Mouse (Mus musculus) adrenal gland, postnatal 14 days (tissue): ENCODE data around the gene Mmp9. TPM values are rescaled to one million over a fixed set of nuclear protein-coding genes. Genes with fewer than 3 reads are reported as not detected.
A peak's percentile ranks its signal among the peaks of the same experiment; 100 is the strongest.

Experiments used
- DNase-seq: peaks from one replicate; pipeline ENCODE4 v3.0.0; 2021; ENCODE audit warnings: mixed read lengths
- total RNA-seq: library from RNA; stranded (reverse); gene quantifications from 2 replicates; pipeline ENCODE4 v1.2.3, GENCODE M21; 2021

Mmp9 gene
- total RNA-seq, 1 experiment from 2014 or later, result 1.7 TPM

DNA sequence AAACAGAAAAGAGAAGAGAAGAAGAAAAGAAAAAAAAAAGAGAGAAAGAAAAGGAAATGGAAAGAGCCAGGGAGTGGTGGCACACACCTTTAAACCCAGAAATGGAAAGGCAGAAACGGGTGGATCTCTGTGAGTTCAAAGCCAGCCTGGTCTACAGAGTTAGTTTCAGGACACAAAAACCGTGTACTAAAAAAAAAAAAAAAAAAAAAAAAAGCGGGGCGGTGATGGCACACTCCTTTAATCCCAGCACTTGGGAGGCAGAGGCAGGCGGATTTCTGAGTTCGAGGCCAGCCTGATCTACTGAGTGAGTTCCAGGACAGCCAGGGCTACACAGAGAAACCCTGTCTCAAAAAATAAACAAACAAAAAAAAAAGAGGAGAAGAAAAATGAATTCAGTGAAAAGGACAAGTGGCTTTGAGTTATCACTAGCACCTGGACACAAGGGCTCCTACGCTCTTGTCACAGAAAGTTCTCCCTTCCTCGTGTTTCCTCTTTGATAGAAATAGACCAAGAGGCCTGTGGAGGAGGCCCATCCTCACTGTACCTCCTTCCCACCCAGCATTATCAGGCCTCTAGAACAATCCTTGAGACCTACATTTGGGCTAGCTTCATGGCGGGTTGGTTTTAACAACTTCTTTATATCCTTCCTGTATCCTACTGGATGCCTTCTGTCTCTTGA is 27.7 kb upstream of the Mmp9 start:
- no peak for DNase-seq

DNA sequence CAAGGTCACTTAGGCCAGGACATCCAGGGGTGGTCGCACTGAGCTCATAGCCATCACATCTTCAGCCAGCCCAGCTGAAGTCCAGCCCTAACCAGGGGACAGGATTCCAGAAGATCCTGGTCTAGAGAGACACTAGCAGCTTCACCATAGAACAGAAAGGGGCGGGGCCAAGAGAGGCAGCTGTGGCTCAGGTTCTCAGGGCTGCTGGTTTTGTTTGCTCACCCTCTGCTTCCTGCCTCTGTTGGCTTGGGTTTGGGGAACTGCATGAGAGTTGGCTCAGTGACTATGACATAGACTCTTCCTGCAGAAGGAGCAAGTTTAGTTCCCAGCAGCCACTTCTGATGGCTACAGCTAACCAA is 27.2 kb upstream of the Mmp9 start:
- DNase-seq, result peak; percentile 55

DNA sequence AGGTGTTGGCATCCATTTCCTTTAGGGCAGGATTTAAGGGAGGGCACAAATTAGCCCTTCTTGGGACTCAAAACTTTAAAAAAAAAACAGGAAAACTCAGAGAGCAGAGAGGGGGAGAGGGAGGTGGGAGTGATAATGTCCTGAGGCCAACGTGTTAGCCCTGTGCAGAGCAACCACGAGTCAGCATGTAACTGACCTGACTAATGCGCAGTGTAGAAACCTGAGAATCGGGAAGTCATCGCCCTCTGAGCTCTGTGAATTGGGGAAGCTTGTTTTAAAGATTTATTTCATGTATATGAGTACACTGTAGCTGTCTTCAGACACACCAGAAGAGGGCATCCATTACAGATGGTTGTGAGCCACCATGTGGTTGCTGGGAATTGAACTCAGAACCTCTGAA is 23.8 kb upstream of the Mmp9 start:
- DNase-seq, result no peak

DNA sequence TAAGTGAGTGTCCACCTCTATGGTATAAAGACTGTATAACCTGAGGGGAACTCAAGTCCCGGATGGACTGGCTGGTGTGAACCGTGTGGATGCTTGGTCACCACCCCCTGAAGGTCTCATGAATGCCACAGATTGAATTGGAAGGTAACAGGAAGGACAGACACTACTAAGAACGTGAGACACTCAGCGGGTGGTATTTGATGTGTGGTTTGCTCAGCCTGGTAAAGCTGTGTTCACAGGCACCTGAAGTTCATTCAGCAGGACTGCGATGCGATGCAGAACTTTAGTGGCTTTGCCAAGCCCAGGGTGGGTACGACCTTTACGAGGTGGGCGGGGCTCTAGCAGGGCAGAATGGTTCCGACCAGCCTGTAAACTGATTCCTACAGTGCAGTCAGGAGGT is 23.2 kb upstream of the Mmp9 start:
- no peak for DNase-seq

DNA sequence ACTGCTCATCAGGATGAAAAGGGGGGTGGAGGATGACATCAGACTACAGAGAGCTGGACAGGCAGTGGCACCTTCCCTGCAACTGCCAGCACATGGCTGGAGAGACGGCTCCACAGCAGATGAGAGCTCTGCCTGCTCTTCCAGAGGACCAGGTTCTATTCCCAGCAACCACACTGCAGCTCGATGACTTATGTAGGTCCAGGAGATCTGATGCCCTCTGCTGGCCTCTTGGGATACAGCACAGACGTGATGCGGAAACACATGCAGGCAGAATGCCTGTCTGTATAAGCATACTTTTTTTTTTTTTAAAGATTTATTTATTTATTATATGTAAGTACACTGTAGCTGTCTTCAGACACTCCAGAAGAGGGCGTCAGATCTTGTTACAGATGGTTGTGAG is 22.3 kb upstream of the Mmp9 start:
- DNase-seq, result peak; percentile 53

DNA sequence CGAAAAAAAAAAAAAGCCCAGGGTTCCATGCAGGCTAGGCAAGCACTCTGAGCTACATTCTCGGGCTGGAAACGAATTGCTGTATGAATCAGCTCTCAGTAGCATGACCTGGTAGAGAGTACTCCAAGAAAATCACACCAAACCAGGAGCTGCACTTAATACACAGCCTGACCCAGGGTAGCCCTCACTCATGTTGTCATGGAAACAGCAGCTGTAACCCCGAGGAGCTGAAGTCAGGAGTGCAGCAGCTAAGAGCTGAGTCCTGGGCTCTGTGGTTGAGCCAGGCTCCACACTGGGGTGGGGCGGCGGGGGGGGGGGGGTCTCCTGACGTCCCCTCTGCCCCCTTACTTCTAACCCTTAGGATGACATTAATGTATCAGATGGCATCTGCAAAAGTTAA is 18.6 kb upstream of the Mmp9 start:
- DNase-seq, result peak; percentile 38

DNA sequence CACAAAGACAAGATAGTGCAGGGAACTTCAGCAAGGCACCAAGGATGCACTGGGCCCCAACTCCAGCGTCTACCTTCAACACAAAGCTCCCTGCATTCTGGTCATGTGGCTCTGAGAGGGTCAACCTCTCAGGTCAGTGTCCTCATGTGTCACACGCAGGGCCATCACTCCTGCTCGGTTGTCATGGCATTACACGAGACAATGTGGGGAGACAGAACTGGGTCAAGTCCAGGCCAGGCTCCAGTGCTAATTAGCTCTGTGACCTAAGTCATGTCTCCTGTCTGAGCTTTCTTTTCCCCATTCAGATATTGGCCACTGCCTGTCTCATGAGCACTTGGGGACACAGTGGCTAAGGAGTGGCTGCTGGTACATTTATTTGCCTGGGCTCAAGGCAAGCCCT is 17.3 kb upstream of the Mmp9 start:
- peak; percentile 68 for DNase-seq

DNA sequence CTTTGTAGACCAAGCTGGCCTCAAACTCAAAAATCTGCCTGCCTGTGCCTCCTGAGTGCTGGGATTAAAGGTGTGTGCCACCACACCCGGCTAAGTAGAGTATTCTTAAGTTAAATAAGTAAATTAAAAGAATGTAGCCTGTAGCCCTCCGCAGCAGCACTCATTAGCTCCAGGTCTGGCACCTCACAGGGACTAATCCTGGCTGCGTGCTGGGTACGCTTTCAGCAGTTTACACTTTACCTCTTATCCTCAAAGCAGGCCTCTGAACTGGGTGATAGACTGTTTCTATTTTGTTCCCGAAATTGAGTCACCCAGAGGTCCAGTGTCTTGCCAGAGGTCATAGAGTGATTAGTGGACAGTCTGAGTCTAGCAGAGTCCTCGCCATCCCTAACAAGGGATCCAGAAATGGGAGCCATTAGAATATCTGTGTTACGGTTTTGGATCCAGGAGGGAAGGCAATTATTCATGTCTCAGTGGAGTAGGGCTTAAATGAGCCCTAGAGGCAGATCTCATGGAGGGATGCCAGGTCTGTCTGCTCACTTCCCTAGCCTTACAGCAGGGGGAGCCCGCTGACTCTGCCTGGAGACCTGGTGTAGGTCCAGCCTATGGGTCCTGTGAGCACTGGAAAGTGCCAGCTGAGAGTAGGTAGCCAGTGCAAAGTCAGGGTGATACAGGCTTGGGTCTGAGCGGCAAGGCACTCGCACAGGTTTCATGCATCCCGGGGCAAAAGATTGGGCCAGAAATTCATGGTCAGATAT is 16.3 kb upstream of the Mmp9 start:
- DNase-seq, result peak; percentile 94

DNA sequence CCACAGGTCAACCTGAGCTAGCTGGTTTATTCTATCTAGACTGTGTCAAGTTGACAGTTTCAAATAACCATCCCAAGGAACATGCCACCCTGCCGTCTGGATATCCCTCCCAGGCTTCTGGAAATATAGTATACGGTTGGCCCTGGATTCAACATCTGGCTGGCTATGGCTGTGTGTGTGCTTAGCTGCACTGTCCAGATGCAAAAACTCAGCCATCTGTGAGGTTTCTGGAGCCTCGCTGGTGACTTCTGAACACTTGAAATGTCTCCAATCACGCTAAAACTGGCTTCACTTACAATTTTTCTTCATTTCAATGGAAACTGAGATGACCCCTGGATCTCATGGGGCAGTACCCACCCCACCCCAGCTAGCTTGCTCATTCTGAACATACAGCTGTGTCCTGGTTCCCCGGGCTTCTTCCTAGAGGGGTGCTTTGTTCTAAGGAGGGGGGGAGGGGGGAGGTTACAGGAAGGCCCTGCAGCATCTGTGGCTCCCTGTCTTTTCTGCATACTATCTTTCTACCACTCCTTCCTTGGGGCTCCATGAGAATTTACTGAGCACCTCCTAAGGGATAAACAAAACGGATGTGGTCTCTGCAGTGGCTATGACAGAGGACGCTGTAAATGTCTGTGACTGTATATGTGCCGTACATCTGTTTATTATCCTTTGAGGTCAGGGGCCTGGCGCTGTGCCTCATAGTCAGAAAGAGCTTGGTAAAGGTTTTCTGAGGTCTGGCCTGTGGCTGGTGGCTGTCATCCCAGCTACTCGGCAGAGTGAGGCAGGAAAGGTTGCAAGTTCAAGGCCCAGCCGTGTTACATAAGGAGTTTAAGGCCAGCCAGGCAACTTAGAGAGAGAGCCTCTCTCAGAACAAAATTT is 9.6 kb upstream of the Mmp9 start:
- peak; percentile 50 for DNase-seq

DNA sequence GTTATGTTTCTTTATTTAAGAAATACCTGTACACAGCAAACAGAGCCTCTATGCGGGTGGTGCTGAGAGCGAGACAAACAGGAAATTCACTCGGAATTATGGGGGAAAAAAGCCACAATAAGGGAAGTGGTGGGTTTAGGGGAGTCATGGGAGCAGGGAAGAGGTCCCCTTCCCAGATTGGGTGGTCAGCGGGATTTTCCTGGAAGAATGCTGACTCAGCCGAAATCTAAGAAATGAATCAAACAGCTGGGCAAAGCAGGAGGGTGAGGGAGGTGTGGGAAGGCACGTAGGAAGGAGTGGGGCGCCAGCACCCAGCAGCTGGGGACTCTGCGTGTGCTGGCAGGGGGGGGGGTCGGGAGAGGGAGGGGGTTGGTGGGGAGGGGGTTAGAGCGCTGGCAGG is 7.0 kb upstream of the Mmp9 start:
- DNase-seq, result no peak

DNA sequence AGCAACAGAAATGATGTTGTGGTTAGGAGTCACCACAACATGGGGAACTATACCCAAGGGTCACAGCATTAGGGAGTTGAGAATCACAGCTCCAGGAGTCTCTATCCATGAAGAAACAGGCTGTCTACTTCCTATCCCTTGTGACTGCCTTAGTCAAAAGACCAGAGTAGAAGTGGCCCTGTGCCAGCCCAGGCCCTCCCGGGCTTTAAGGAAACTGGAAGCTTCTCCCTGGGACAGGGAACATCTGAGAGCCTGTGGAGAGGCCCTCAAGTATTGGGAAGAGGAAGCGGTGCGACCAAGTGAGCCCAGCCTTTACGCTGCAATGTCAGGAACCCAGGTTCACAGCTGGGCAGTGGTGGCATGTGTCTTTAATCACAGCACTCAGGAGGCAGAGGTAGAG is 4.6 kb upstream of the Mmp9 start:
- no peak for DNase-seq

DNA sequence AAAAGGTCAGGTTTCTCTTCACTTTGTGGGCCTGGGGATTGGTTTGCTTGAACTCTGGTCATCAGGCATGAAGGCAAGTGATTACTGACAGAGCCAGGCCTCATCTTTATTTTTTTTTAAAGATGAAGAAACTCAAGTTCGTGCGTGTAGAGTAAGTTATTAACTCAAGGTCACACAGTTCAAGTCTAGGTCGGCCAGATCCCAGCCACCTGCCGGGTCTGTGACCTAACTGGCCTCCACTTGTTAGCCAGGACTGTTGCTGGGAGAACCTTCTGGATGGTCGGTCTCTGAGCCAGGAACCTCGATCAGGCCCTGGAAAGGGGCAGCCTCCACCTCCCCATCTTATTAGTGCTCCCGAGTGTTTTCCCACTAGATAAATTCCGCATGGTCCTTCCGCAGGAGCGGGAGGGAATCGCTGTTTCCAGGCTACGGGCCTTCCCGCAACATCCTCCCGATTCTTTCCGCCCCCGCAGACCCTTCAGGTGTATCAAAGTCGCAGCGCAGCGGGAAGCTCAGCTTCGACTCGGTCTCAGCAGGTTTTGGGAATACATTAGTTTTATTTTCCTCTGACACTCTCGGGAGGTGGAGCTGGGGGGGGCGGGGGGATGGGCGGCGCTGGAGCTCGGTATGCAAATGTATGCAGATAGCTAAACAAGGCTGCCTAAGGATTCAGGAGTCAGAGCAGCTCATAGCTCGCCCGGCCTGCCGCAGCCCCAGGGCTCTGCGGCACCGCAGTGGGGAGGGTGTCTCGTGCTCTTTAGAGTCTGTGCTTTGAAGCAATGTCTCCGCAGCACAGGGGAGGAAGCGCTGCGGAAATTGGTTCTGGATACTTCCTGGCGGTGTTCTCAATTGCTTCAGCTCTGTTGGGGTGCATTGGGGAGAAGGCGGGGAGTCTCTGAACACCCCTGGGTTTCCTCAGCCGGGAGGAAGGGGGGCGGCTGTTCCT is 2.2 kb upstream of the Mmp9 start:
- peak; percentile 49 for DNase-seq

DNA sequence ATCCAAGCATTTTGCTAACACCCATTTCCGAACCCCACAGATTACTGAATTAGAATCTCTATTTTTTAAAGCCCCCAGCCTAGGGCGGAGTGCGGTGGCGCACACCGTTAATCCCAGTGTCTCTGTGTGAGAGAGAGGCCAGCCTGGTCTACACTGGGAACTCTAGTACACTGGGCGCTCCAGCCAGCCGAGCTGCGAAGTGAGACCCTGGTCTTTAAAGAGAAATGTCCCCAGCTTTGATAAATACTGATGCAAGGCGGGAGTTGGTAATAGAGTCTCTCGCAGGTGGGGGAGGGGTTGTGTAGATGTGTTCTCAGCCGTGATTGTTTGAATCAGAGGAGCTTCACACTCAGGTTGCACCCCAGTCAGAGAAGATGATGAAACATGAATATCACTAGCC is 1.5 kb upstream of the Mmp9 start:
- no peak for DNase-seq

DNA sequence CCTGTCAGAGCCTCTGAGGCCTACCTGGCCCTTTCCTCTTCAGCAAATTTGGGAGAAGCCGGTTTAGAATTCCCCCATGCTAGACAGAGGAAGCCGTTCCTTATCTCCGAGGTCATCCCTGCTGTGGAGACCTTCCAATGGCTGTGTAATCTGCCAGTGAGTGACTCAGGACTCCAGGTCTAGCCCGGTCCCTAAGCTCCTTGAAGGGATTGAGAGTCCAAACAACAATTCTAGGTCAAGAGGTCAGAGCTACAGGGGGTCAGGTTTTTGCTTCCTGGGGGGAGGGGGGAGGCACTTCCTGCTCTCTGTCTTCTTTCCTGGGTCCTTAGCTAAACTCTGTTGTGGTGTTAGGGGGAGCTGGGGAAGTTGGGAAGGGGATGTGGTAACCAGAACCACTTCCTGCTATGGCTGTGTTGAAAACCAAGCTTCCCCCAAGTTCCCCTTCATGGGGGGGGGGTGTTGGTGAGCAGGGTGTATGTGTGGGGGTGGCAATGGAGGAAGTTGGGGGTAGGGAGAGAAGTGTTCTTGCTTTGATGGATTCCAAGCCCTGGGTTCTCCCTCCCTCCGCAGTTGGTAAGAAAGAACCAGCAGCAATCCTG is 2.2 kb downstream of the Mmp9 start:
- DNase-seq, result peak; percentile 56

DNA sequence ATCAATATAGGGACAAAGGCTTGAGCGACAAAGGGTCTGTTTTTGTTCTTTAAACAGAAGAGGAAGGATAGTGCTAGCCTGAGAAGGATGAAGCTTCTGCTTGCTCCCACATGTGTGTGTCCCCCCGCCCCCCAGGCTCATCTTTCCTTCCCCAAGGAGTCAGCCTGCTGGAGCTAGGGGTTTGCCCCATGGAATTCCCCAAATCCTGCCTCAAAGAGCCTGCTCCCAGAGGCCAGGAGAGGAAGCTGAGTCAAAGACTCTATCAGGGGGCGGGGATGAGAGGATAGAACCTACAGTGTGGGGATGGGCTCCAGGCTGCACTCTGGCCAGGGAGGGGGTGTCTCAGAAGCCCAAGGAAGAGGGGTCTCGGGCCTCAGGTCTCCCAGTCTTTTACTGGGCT is 6.9 kb downstream of the Mmp9 start:
- DNase-seq, result no peak

DNA sequence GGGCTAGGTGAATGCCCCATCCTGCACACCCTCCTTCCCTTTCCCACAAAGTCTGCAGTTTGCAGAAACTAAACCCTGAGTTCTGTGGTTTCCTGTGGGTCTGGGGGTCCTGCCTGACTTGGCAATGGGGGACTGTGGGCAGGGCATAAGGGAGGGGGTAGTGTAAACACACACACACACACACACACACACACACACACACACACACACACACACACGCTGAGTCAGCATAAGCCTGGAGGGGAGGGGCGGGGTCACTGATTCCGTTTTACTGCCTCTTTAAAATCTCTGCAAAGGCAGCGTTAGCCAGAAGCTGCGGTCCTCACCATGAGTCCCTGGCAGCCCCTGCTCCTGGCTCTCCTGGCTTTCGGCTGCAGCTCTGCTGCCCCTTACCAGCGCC is 7.3 kb downstream of the Mmp9 start:
- DNase-seq, result peak; percentile 31

DNA sequence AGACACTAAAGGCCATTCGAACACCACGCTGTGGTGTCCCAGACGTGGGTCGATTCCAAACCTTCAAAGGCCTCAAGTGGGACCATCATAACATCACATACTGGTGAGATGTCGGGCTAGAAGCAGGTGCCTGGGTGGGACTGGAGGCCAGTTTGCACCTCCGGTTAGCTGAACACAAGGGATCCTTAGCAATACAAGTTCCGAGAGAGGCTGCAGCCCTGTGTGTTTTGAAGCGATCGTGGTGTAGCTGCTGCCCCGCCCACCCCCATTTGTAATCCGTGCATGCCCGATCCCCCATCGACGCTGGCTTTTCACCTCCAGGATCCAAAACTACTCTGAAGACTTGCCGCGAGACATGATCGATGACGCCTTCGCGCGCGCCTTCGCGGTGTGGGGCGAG is 8.4 kb downstream of the Mmp9 start:
- DNase-seq, result no peak

DNA sequence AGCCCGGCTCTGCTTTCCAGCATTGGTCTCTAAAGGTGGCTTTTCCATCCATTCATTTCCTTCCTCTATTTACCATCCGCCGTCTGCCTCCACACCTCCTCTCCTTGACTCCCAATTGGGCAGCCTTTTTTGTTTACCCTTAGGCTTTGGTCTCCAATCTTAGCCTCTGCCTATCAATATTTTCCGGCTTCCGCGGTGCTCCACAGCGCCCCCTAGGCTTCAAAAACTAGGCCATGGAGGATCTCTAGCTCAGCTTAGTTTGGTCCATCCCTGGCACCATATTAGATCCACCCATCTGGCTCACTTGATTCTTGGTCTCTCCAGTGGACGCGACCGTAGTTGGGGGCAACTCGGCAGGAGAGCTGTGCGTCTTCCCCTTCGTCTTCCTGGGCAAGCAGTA is 9.9 kb downstream of the Mmp9 start:
- peak; percentile 52 for DNase-seq

DNA sequence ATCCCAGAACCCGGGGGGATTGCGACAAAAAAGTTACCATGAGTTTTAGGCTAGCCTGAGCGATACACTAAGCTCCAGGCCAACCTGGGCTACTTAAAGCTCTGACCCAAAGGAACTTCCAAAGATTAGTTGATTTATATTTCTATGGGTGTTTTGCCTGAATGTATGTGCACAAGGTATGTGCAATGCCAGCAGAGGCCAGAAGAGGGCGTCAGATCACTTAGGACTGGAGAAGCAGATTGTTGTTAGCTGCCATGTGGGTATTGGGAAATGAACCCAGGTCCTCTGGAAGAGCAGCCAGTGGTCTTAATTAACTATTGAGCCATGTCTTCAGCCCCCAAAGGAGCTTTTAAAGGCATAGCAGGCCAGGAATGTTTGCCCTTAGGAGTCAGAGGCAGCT is 11.2 kb downstream of the Mmp9 start:
- DNase-seq, result no peak

DNA sequence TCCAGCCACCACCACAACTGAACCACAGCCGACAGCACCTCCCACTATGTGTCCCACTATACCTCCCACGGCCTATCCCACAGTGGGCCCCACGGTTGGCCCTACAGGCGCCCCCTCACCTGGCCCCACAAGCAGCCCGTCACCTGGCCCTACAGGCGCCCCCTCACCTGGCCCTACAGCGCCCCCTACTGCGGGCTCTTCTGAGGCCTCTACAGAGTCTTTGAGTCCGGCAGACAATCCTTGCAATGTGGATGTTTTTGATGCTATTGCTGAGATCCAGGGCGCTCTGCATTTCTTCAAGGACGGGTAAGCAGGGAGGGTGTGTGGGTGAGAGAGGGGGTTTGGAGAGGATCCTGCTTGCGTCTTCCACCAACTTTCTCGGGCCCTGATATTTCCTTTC is 11.9 kb downstream of the Mmp9 start:
- no peak for DNase-seq

DNA sequence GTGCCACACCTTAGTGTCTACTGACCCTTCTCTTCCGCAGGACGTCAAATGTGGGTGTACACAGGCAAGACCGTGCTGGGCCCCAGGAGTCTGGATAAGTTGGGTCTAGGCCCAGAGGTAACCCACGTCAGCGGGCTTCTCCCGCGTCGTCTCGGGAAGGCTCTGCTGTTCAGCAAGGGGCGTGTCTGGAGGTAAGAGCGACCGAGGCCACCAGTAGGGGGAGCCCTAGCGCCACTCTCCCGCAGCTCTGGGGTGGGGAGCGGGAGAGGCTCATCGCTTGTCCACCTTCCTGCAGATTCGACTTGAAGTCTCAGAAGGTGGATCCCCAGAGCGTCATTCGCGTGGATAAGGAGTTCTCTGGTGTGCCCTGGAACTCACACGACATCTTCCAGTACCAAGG is 12.6 kb downstream of the Mmp9 start:
- DNase-seq, result peak; percentile 93

DNA sequence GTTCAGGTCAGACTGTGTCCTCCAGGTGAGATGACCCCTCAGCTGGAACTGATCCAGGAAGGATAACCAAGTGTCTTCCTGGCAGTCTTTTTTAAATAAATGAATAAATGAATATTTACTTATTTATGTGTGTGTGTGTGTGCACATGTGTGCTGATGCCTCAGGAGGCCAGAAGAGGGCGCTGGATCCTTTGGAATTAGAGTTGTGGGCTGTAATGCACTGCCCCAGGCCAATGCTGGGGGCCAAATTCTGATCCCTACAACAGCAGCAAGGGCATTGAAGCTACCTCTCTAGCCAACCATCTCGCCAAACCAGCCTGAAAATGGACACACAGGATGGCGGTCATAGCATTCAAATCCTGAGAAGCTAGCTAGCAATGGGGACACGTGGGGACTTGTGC is 15.1 kb downstream of the Mmp9 start:
- DNase-seq, result no peak
